Mouse (Mus musculus): ENCODE measurements around the gene Dgat2l6.

- TF ChIP-seq CTCF (IDR thresholded peaks at IDR 0.05; ENCODE audit: low read depth, low read length), result no peak
- no peak for TF ChIP-seq GATA1 (IDR thresholded peaks at IDR 0.05; ENCODE audit: borderline replicate concordance, low read length)
Observed at GRCm38 (mm10) chrX:100508164-100508563, 16.5 kb upstream of the Dgat2l6 start.
